Mouse (Mus musculus) spleen, adult 2 months (tissue): ENCODE measurements around the gene Edn1.

Source experiments
- CTCF ChIP-seq: fragments of 200-500 bp; IDR thresholded peaks from 2 replicates; pipeline ENCODE4 v1.5.1; 2011; ENCODE audit warnings: mild to moderate bottlenecking, inconsistent platforms; ENCODE audit not compliant: insufficient read depth, insufficient read length, insufficient replicate concordance; ENCODE audit errors: extremely low read depth
- POLR2A ChIP-seq: fragments of 200-500 bp; IDR thresholded peaks from 2 replicates; pipeline ENCODE4 v1.6.1; 2011; ENCODE audit warnings: low read depth, low read length, inconsistent platforms

DNA sequence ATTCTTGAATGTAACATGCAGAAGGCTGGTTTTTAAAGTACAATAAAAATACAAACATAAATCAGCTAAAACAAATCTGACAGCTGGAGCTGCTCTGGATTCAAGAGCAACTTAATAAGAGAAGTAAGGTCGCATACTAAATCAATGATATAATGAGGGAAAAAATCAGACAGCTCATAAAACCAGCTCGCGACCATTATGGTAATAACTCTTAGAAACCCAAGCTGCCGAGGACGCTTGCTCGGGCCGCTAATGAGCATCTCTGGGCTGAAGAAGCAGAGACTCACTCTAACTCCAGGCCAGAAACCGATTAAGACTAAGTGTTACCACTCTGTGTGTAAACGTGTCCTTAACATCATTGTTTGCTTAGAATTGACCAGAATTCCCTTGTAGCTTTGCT is 31.2 kb upstream of the Edn1 start:
- no peak for TF ChIP-seq CTCF
- no peak for TF ChIP-seq POLR2A
